Mouse (Mus musculus): ENCODE results near the gene Zrsr1.

GRCm38 (mm10) chr11:23020116-23020770, 48.4 kb downstream of the Zrsr1 start:
- TF ChIP-seq CTCF (IDR thresholded peaks at IDR 0.05; ENCODE audit: low read depth, low read length), result no peak
- TF ChIP-seq POLR2A (IDR thresholded peaks at IDR 0.05; ENCODE audit: borderline replicate concordance, low read depth, low read length), result no peak
